Mouse (Mus musculus): Measurements from ENCODE around the gene Vegfa.

- TF ChIP-seq CTCF (IDR thresholded peaks at IDR 0.05; ENCODE audit: extremely low read depth, insufficient read depth, insufficient read length, insufficient replicate concordance) (no peak), POLR2A (IDR thresholded peaks at IDR 0.05; ENCODE audit: low read depth, low read length) (no peak)
Measured at GRCm38 (mm10) chr17:45986915-45987314, 45.3 kb downstream of the Vegfa start.

Data from spleen, adult 2 months (tissue).